Mouse (Mus musculus) bone marrow macrophage, adult 2 months (primary cell): Measurements from ENCODE around the gene Pde1a.

Experiments used
- CTCF ChIP-seq: IDR thresholded peaks from 2 replicates; pipeline ENCODE4 v1.5.1; 2012; ENCODE audit warnings: low read depth, mild to moderate bottlenecking, low read length, moderate library complexity
- POLR2A ChIP-seq: IDR thresholded peaks from 2 replicates; pipeline ENCODE4 v1.6.1; 2012; ENCODE audit warnings: mild to moderate bottlenecking, low read depth, low read length, borderline replicate concordance

GRCm38 (mm10) chr2:79797444-79797843, 331.8 kb downstream of the Pde1a start:
- no peak for TF ChIP-seq CTCF
- TF ChIP-seq POLR2A, result no peak
